Mouse (Mus musculus): ENCODE results near the gene Cenpp. TPM values are rescaled to one million over a fixed set of nuclear protein-coding genes. Genes with fewer than 3 reads are reported as not detected.

The Cenpp gene
- polyA plus RNA-seq, 1 experiment from 2014 or later = 34.1 TPM

DNA sequence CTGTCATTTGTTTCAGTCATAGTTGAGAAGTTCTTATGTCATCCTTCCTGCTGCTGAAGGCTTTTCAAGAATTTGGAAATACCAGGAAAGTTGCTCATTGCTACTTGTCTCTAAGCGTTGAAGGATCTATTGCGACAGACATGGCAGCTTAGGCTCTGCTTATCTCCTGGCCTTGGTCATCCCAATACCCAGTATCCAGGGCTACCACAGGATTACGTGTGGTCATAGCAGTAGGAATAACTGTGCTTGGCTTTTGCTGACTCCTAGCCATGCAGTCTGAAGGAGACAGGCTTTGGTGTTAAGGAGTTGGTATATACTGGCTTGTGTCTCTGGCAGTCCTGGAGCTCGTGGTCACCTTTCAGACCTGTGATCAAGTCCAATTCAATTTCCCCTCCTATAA, 192.3 kb downstream of the Cenpp start:
- Histone ChIP-seq H3K4me3 (replicated peaks) (no peak overlapping the region), H3K9me3 (no peaks in the 10 kb centered on the region), H3K4me2 (no peak overlapping the region), H3K27me3 (no peaks in the 10 kb centered on the region), H3K36me3 (peaks cover 73% of the 10 kb centered on the region), H3K9ac (replicated peaks) (no peak overlapping the region), H3K27ac (peak overlapping the region; percentile 65), H3K4me1 (replicated peaks) (no peaks in the 10 kb centered on the region)
- no peak for ATAC-seq (ENCODE audit: insufficient number of reproducible peaks, insufficient read depth, low FRiP score, low TSS enrichment, low read depth)
- WGBS = 86% methylated on average over 4 of the region's 4 CpGs

DNA sequence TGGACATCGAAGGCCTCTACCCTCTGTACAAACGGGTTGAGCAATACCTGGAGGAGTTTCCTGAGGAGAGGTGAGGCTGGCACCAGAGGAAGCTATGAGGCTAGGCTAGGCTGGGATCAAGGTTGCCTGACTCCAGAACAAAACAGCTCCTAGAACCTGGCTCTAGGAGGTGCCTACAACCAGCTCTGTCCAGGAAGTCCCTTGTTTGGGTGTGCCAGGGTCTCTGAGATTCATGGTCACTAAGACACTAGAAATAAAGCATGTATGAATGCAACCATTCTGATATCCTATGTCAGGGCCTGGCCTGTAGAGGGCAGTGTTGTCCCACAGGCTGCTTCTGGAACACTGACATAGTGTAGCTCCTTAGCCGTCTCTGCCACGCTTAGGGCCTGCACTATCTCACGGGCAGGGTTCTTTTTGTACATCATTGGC, 203.3 kb downstream of the Cenpp start:
- H3K27me3 ChIP-seq = no peaks in the 10 kb centered on the region
- H3K36me3 ChIP-seq = peaks cover 66% of the 10 kb centered on the region
- H3K4me1 ChIP-seq (replicated peaks) = no peaks in the 10 kb centered on the region
- no peaks in the 10 kb centered on the region for H3K9me3 ChIP-seq
- 53% methylated on average over 5 of the region's 5 CpGs for WGBS
- H3K9ac ChIP-seq (replicated peaks) = no peak overlapping the region
- H3K4me2 ChIP-seq = no peak overlapping the region
- ATAC-seq (ENCODE audit: insufficient number of reproducible peaks, insufficient read depth, low FRiP score, low TSS enrichment, low read depth) = peak; percentile 73
- H3K4me3 ChIP-seq (replicated peaks) = no peak overlapping the region
- no peak overlapping the region for H3K27ac ChIP-seq

DNA sequence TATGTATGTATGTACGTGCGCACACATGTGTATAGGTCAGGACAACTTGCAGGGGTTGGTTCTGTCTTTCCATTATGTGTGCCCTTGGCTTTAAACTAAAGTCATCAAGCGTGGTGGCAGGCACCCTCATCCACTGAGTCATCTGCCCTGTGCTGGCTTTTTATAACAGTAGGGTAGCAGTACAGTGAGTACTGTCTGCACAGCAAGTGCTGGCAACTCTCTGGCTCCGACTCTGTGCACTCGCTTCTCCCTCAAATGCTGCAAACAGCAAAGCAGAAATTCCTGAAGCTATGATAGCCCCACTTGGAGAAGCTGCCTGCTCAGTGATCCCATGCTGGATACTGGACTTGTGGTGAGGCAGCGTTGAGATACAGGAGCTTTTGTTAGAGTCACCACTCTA, 208.1 kb downstream of the Cenpp start:
- no peak overlapping the region for H3K27ac ChIP-seq
- H3K4me3 ChIP-seq (replicated peaks) = no peak overlapping the region
- no peaks in the 10 kb centered on the region for H3K4me1 ChIP-seq (replicated peaks)
- 91% methylated on average over 6 of the region's 6 CpGs for WGBS
- H3K36me3 ChIP-seq = peaks cover 52% of the 10 kb centered on the region
- ATAC-seq (ENCODE audit: insufficient number of reproducible peaks, insufficient read depth, low FRiP score, low TSS enrichment, low read depth) = no peak
- H3K9ac ChIP-seq (replicated peaks) = no peak overlapping the region
- no peaks in the 10 kb centered on the region for H3K9me3 ChIP-seq
- no peak overlapping the region for H3K4me2 ChIP-seq
- no peaks in the 10 kb centered on the region for H3K27me3 ChIP-seq

DNA sequence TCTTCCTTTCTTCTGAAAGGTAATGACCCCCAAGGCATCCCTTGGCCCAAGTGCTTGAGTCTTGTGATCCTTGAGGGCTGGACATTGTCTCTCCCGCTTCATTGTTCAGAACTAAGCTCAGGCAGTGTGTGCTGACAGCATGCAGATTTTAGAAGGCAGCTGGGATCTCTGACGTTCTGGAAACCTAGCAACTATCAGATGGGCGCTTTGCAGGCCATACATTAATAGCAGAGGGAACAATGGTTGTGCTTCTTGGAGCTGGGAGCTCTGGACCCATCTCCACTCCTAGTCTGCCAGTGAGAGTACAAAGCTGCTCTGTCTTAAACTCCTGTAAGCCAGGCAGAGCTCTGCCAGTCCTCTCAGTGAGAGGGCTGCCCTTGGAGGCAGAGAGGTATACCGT, 216.4 kb downstream of the Cenpp start:
- Histone ChIP-seq H3K4me1 (replicated peaks) (no peaks in the 10 kb centered on the region), H3K4me3 (replicated peaks) (no peak overlapping the region), H3K27me3 (no peaks in the 10 kb centered on the region), H3K27ac (no peak overlapping the region), H3K9me3 (no peaks in the 10 kb centered on the region), H3K36me3 (peaks cover 61% of the 10 kb centered on the region), H3K9ac (replicated peaks) (no peak overlapping the region), H3K4me2 (no peak overlapping the region)
- ATAC-seq (ENCODE audit: insufficient number of reproducible peaks, insufficient read depth, low FRiP score, low TSS enrichment, low read depth) = no peak
- 88% methylated on average over 4 of the region's 4 CpGs for WGBS

DNA sequence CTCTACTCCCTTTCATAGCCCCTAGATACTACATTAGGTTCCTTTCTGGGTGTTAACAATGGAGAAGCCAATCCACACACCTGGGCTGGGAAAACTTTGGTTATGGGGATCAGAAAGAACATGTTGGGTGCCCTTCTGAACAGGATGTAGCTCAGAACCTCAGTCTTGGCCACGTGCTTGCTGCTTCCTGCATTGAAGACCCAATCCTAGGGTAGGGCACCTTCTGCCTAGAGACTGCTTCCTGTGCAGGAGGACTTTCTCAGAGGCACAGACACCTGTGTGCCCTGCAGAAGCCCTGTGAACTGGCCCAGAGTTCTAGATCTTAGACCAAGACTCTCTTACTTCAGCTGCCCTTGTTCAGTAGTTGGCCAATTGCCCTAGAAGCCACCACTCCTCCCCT, 216.8 kb downstream of the Cenpp start:
- WGBS = 88% methylated on average over 1 of the region's 1 CpGs
- Histone ChIP-seq H3K27me3 (no peaks in the 10 kb centered on the region), H3K4me1 (replicated peaks) (no peaks in the 10 kb centered on the region), H3K9ac (replicated peaks) (no peak overlapping the region), H3K4me2 (no peak overlapping the region), H3K36me3 (peaks cover 61% of the 10 kb centered on the region), H3K9me3 (no peaks in the 10 kb centered on the region), H3K27ac (no peak overlapping the region), H3K4me3 (replicated peaks) (no peak overlapping the region)
- no peak for ATAC-seq (ENCODE audit: insufficient number of reproducible peaks, insufficient read depth, low FRiP score, low TSS enrichment, low read depth)

DNA sequence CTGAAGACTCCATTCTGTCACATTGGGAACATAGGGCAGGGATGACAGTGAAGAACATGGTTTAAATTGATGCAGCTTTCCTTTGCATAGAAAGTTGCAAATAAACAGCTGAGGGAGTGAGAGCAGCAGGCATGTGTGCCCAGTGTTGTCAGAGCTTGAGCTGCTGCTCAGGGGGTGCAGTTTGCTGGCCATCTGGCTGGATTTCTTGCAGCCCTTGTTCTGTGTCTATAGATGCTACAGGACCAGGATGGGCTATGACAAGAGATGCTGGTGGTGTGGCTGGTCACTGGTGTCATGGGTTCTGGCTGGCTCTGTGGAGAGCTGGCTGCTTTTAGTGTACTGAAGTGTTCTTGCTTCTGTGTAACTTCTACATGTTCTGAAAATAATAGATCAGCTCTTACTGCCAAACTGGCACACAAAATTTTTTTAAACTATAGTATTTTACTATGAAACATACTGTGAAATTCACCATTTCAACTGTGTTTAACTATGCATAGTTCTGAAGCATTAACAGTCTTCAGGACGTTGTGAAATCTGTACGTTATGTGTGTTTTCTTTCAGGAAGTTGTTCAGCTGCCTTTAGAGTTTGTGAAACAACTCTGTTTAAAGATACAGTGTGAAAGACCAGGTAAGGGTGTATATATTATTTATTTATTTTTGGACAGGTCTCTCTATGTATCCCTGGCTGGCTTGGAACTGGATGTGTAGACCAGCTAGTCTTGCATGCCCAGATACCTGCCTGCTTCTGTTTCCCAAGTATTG, 219.1 kb downstream of the Cenpp start:
- Histone ChIP-seq H3K9ac (replicated peaks) (no peak overlapping the region), H3K27me3 (no peaks in the 10 kb centered on the region), H3K4me3 (replicated peaks) (no peak overlapping the region), H3K9me3 (no peaks in the 10 kb centered on the region), H3K4me2 (no peak overlapping the region), H3K27ac (no peak overlapping the region), H3K4me1 (replicated peaks) (no peaks in the 10 kb centered on the region), H3K36me3 (peaks cover 59% of the 10 kb centered on the region)
- no peak for ATAC-seq (ENCODE audit: insufficient number of reproducible peaks, insufficient read depth, low FRiP score, low TSS enrichment, low read depth)
- 93% methylated on average over 2 of the region's 2 CpGs for WGBS

DNA sequence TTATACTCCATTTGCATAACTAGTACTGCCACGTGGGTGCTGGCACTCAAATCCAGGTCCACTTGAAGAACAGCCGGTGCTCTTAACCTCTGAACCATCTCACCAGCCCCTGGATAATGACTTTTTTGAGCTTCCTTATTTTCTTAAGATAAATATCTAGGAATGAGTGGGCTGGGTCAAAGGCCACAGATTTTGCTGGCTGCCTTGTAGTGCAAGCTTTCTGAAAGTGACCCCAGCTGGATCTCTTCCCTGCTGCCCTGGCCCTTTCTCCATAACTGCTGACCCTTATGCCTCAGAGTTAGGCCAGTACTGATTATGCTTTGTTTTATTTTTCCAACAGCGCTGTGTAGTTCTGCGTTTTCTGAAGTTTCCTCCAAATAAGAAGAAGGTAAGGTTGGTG, 222.1 kb downstream of the Cenpp start:
- H3K4me2 ChIP-seq = no peak overlapping the region
- H3K36me3 ChIP-seq = peaks cover 37% of the 10 kb centered on the region
- no peaks in the 10 kb centered on the region for H3K27me3 ChIP-seq
- ATAC-seq (ENCODE audit: insufficient number of reproducible peaks, insufficient read depth, low FRiP score, low TSS enrichment, low read depth) = no peak
- H3K4me3 ChIP-seq (replicated peaks) = no peak overlapping the region
- H3K9ac ChIP-seq (replicated peaks) = no peak overlapping the region
- no peaks in the 10 kb centered on the region for H3K9me3 ChIP-seq
- no peaks in the 10 kb centered on the region for H3K4me1 ChIP-seq (replicated peaks)
- no peak overlapping the region for H3K27ac ChIP-seq
- 81% methylated on average over 4 of the region's 4 CpGs for WGBS

DNA sequence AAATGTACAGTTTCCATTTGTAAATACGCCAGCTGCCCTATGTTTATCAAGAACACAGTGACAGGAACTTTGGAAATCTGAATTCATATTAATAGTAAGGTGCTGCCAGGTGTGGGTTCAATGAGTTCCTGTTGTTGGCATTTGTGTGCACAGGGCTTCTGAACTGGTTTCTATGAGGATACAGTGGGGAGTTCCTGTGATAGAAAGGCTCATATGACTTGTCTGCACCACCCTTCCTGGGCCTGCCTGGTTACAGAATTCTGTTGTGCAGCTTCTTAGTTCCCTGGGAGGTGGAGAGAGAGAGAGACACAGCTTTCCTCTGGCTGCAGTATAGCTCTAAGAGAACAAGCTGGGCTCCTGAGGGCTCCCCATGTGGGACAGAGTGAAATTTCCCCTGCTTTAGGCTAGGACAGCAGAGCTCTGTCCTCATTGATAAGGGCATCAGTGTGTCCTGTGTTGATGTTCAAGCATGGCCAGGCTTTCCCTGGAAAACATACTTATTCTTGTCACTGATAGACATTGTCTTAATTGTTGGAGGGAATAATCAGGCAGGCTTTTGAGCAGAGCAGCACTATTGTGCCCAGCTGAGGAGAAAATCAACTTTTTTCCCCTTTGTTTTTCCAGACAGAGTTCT, 224.4 kb downstream of the Cenpp start:
- ATAC-seq (ENCODE audit: insufficient number of reproducible peaks, insufficient read depth, low FRiP score, low TSS enrichment, low read depth) = no peak
- no peak overlapping the region for H3K4me3 ChIP-seq (replicated peaks)
- peaks cover 16% of the 10 kb centered on the region for H3K36me3 ChIP-seq
- no peaks in the 10 kb centered on the region for H3K27me3 ChIP-seq
- H3K4me2 ChIP-seq = no peak overlapping the region
- WGBS = 88% methylated on average over 1 of the region's 1 CpGs
- H3K9me3 ChIP-seq = no peaks in the 10 kb centered on the region
- no peaks in the 10 kb centered on the region for H3K4me1 ChIP-seq (replicated peaks)
- no peak overlapping the region for H3K27ac ChIP-seq
- H3K9ac ChIP-seq (replicated peaks) = no peak overlapping the region

DNA sequence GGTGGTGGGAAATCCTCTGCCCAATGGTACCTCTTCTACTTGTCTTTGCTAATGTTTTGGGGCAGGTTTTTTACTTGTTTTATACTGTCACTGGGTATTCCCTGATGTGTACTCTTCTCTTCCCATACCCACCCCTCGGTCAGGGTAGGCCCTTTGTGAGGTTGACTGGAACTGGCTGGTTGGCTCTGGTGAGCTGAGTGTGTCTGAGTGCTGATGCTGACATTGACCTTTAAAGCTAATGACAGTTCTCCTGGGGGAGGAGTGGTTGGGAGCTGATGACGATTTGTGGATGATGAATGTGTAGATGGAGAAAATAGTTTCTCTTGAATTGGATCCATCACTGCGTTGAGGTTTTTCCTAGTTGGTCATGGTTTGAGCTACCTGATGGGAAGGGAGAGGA, 225.8 kb downstream of the Cenpp start:
- Histone ChIP-seq H3K4me1 (replicated peaks) (peaks cover 14% of the 10 kb centered on the region), H3K9me3 (no peaks in the 10 kb centered on the region), H3K4me2 (no peak overlapping the region), H3K4me3 (replicated peaks) (no peak overlapping the region), H3K27me3 (no peaks in the 10 kb centered on the region), H3K9ac (replicated peaks) (no peak overlapping the region), H3K36me3 (0 out of 2 replicates have a peak, but pooled peaks cover 9% of the 10 kb centered on the region), H3K27ac (no peak overlapping the region)
- 91% methylated on average over 3 of the region's 3 CpGs for WGBS
- ATAC-seq (ENCODE audit: insufficient number of reproducible peaks, insufficient read depth, low FRiP score, low TSS enrichment, low read depth) = no peak

DNA sequence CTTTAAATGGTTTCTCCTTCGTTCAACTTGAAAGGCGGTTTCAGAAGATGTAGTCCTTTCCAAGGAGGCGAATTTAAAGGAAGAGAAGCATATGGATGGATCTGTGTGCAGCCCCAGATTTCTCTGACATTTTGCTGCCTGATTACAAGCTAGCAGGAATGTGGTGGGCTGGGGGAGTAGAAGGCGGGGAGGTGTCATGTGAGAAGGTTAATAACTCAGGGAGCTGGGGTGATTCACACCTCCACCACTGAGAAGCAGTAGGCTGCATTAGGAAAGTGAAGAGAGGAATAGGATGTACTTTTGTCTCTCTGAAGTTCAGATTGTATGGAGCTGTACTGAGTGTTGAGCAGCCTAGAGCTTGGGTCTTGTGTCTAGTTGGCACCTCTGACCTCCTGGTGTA, 230.6 kb downstream of the Cenpp start:
- H3K36me3 ChIP-seq = 0 out of 2 replicates have a peak, but pooled peaks cover 4% of the 10 kb centered on the region
- H3K27me3 ChIP-seq = no peaks in the 10 kb centered on the region
- no peaks in the 10 kb centered on the region for H3K9me3 ChIP-seq
- H3K4me2 ChIP-seq = peak overlapping the region; percentile 97
- peak overlapping the region; percentile 87 for H3K4me3 ChIP-seq (replicated peaks)
- H3K9ac ChIP-seq (replicated peaks) = peak overlapping the region; percentile 80
- no peak for ATAC-seq (ENCODE audit: insufficient number of reproducible peaks, insufficient read depth, low FRiP score, low TSS enrichment, low read depth)
- 24% methylated on average over 4 of the region's 4 CpGs for WGBS
- no peak overlapping the region for H3K27ac ChIP-seq
- H3K4me1 ChIP-seq (replicated peaks) = peaks cover 17% of the 10 kb centered on the region

DNA sequence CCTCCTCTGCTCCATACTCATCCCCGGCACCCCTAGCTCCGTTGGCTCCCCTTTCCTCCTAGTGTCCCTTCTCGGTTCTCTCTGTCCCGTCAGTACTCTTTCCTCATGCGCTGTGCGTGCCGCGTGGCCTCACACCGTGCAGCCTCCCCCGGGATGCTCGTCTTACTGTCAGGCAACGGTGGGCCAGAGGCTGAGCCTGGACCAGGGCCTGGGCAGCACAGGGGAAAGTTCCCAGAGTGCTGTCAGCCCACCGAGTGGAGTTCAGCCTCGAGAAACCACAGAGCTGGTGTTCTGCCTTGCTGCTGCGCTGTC, 231.0 kb downstream of the Cenpp start:
- 0 out of 2 replicates have a peak, but pooled peaks have one; percentile 32 for ATAC-seq (ENCODE audit: insufficient number of reproducible peaks, insufficient read depth, low FRiP score, low TSS enrichment, low read depth)
- H3K4me3 ChIP-seq (replicated peaks) = peak overlapping the region; percentile 87
- 0 out of 2 replicates have a peak, but pooled peaks cover 4% of the 10 kb centered on the region for H3K36me3 ChIP-seq
- peaks cover 17% of the 10 kb centered on the region for H3K4me1 ChIP-seq (replicated peaks)
- H3K9me3 ChIP-seq = no peaks in the 10 kb centered on the region
- peak overlapping the region; percentile 80 for H3K9ac ChIP-seq (replicated peaks)
- H3K4me2 ChIP-seq = peak overlapping the region; percentile 97
- no peaks in the 10 kb centered on the region for H3K27me3 ChIP-seq
- no peak overlapping the region; the same call in 1 of the 2 replicates for H3K27ac ChIP-seq
- 1% methylated on average over 15 of the region's 15 CpGs for WGBS
